18 mouse cellular contexts compared by ENCODE assay signal in the genomic region with DNA sequence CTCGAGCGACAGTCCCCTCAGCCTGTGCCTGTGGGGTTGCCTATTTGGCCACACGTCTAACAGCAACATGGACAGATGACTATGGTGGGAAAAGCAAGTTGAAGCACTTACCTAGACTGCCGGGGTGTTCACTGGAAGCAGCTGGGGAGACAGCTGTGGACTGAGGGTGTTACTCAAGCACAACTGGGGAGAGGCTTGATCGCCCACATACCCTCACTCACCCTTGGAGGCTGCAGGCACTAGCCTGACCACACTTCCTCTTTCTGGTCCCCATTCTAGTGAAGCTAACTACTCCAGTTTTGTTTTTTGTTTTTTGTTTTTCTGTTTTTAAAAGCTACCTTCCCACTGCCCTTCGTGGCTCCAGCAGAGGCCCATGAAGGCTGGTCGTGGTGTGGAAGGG. TPM values are rescaled to one million over a fixed set of nuclear protein-coding genes. Genes with fewer than 3 reads are reported as not detected.
A peak's percentile ranks its signal among the peaks of the same experiment; 100 is the strongest.
DNase-seq lines count a peak whose midpoint lies in the region; ATAC-seq and TF ChIP-seq lines count a peak whose summit lies in the region.
"Had no signal": no experiment of that assay in that cellular context is flagged by ENCODE, and none has a peak within 500 bp of the region (broad histone marks: within the 10 kb centered on the region; RNA-seq: fewer than 3 reads in every experiment).

A gene (minus strand): TSS at position 222 of the 400 bp plus-strand sequence.

- peak within 1 kb of the TSS; percentile 81 for H3K27ac ChIP-seq in bone marrow, adult 2 months (ENCODE audit: control insufficient read depth, insufficient read depth, low read depth, low read length, poor library complexity)
- H3K27ac ChIP-seq in thymus, adult 2 months (ENCODE audit: control insufficient read depth, insufficient read depth, low read length) = no peak within 1 kb of the TSS
- H3K27ac ChIP-seq: forebrain, embryonic 15.5 days; heart, embryonic 15.5 days; kidney, embryonic 15.5 days; layer of hippocampus, adult 2 months; limb, embryonic 13.5 days had no signal

- no peaks in the 10 kb centered on the region; the same call in 1 of the 2 replicates for H3K4me1 ChIP-seq in bone marrow, adult 2 months (ENCODE audit: control insufficient read depth, insufficient read depth, low read length)
- H3K4me1 ChIP-seq in thymus, adult 2 months (replicated peaks; ENCODE audit: control insufficient read depth, insufficient read depth, low read length) = no peaks in the 10 kb centered on the region
- H3K4me1 ChIP-seq: forebrain, embryonic 15.5 days; heart, embryonic 15.5 days; kidney, embryonic 15.5 days; limb, embryonic 13.5 days had no signal

- H3K36me3 ChIP-seq in thymus, adult 2 months (ENCODE audit: control insufficient read depth, insufficient read depth, low read length) = no peaks in the 10 kb centered on the region
- H3K36me3 ChIP-seq: forebrain, embryonic 15.5 days; heart, embryonic 15.5 days; kidney, embryonic 15.5 days; limb, embryonic 13.5 days had no signal

- ATAC-seq in megakaryocyte, adult 5-6 weeks (ENCODE audit: poor library complexity, severe bottlenecking) = peak; percentile 79
- ATAC-seq: forebrain, embryonic 15.5 days; midbrain, embryonic 16.5 days had no signal

- DNase-seq in lung, postnatal 36 days = peak; percentile 52
- DNase-seq in lung, postnatal 14 days = no peak
- DNase-seq in spleen, postnatal 4 days (ENCODE audit: low spot score in 2 of 2) = peak; percentile 48 to 67
- DNase-seq in thymus, adult 2 months = no peak
- no peak for DNase-seq in layer of hippocampus, adult 11-12 months (ENCODE audit: low spot score)
- no peak for DNase-seq in kidney, postnatal 10 days
- DNase-seq: adrenal gland, postnatal 25 days; thymus, postnatal 4 days had no signal

- whole genome bisulfite sequencing in bone marrow, adult 2 months = 8% methylated on average over 7 of the region's 7 CpGs
- WGBS in thymus, adult 2 months = 22% methylated on average over 7 of the region's 7 CpGs

- H3K4me3 ChIP-seq in bone marrow, adult 2 months (replicated peaks; ENCODE audit: control insufficient read depth, low read depth, low read length) = peak within 1 kb of the TSS; percentile 15
- no peak within 1 kb of the TSS for H3K4me3 ChIP-seq in thymus, adult 2 months (ENCODE audit: control insufficient read depth, insufficient read depth, low read length)
- H3K4me3 ChIP-seq: erythroblast, embryonic 14.5 days; forebrain, embryonic 15.5 days; heart, embryonic 15.5 days; kidney, embryonic 15.5 days; layer of hippocampus, adult 2 months; limb, embryonic 13.5 days had no signal

- TF ChIP-seq POLR2A in bone marrow, adult 2 months (IDR thresholded peaks at IDR 0.05; ENCODE audit: borderline replicate concordance, control insufficient read depth, low read depth, low read length) = no peak
- no peak for TF ChIP-seq POLR2A in thymus, adult 2 months (IDR thresholded peaks at IDR 0.05; ENCODE audit: control insufficient read depth, extremely low read depth, insufficient read depth, low read length, poor library complexity)

- H3K27me3 ChIP-seq in thymus, adult 2 months (ENCODE audit: control insufficient read depth, insufficient read depth, low read length) = no peaks in the 10 kb centered on the region
- H3K27me3 ChIP-seq: forebrain, embryonic 15.5 days; heart, embryonic 15.5 days; kidney, embryonic 15.5 days; limb, embryonic 13.5 days had no signal

- no peak for TF ChIP-seq CTCF in bone marrow, adult 2 months (IDR thresholded peaks at IDR 0.05; ENCODE audit: control insufficient read depth, insufficient read depth, low read length)
- TF ChIP-seq CTCF in thymus, adult 2 months (IDR thresholded peaks at IDR 0.05; ENCODE audit: borderline replicate concordance, control insufficient read depth, extremely low read depth, insufficient read depth, low read length, poor library complexity) = no peak

RNA-seq across cellular contexts. Expression of the gene that starts here (rescaled TPM):
- polyA plus RNA-seq in bone marrow, adult 2 months (2011; ENCODE audit: insufficient read depth, insufficient read length, low replicate concordance, missing spikeins) = 1.9 TPM in 1 of 2 replicates, not detected in the other
- total RNA-seq in megakaryocyte, adult 5-6 weeks (2015) = 0.65 and 2.3 TPM in 2 replicates
- total RNA-seq in megakaryocyte, adult 5-6 weeks (2017) = 2.6 and 3.3 TPM in 2 replicates
- 2.4 and 3.1 TPM in 2 replicates for polyA plus RNA-seq in thymus, adult 2 months (2012; rRNA removed)
- total RNA-seq: layer of hippocampus, adult 2 months had no signal
- polyA plus RNA-seq: embryonic facial prominence, embryonic 11.5 days; erythroblast, embryonic 14.5 days; forebrain, embryonic 15.5 days; midbrain, embryonic 16.5 days had no signal

Comparison
In these comparisons a context has a peak if more than half of its experiments do, and no peak if none do; other contexts are left out.
1. DNase-seq: peak in lung, postnatal 36 days (single experiment) and spleen, postnatal 4 days (2 of 2); none in lung, postnatal 14 days (single experiment), thymus, adult 2 months (single experiment), layer of hippocampus, adult 11-12 months (single experiment) and kidney, postnatal 10 days (single experiment).